In genomic region chr4:126468925-126469324, GRCm38 (mm10) we compare ENCODE assay signal across 8 mouse cellular contexts. TPM values are rescaled to one million over a fixed set of nuclear protein-coding genes. Genes with fewer than 3 reads are reported as not detected.
DNase-seq lines count a peak whose midpoint lies in the region; ATAC-seq and TF ChIP-seq lines count a peak whose summit lies in the region.

No protein-coding gene starts in this region.

- H3K4me2 ChIP-seq in forebrain, embryonic 14.5 days (ENCODE audit: low read length), result peak overlapping the region; percentile 60
- H3K4me2 ChIP-seq in liver, postnatal 0 days (ENCODE audit: low read depth, low read length), result peak overlapping the region; percentile 99

- no peak for ATAC-seq in forebrain, embryonic 14.5 days
- peak; percentile 29 for ATAC-seq in liver, postnatal 0 days
- no peak for ATAC-seq in inflammation-experienced regulatory T-cells, adult 6 months

- H3K9me3 ChIP-seq in heart, embryonic 10.5 days, result no peaks in the 10 kb centered on the region
- H3K9me3 ChIP-seq in E14TG2a.4 (ENCODE audit: low read length), result no peaks in the 10 kb centered on the region
- no peaks in the 10 kb centered on the region for H3K9me3 ChIP-seq in forebrain, embryonic 14.5 days (replicated peaks; ENCODE audit: control insufficient read depth, low read length)
- no peaks in the 10 kb centered on the region for H3K9me3 ChIP-seq in liver, postnatal 0 days (ENCODE audit: low read length)

- H3K4me1 ChIP-seq in heart, embryonic 10.5 days, result peaks cover 44% of the 10 kb centered on the region
- H3K4me1 ChIP-seq in E14TG2a.4 (replicated peaks; ENCODE audit: low read depth, low read length), result peaks cover 31% of the 10 kb centered on the region
- H3K4me1 ChIP-seq in forebrain, embryonic 14.5 days (ENCODE audit: control insufficient read depth, insufficient read depth, low read length), result peaks cover 33% of the 10 kb centered on the region
- H3K4me1 ChIP-seq in liver, postnatal 0 days (ENCODE audit: insufficient read depth), result peaks cover 18% of the 10 kb centered on the region

- peak overlapping the region; percentile 94; the same call in 1 of the 2 replicates for H3K27ac ChIP-seq in heart, embryonic 10.5 days
- H3K27ac ChIP-seq in forebrain, embryonic 14.5 days (ENCODE audit: low read depth, low read length), result peak overlapping the region; percentile 98
- no peak overlapping the region for H3K27ac ChIP-seq in liver, postnatal 0 days (ENCODE audit: low read depth)

- no peak for DNase-seq in heart, embryonic 10.5 days (ENCODE audit: low spot score)
- DNase-seq in heart, postnatal 10 days, result no peak
- no peak for DNase-seq in forebrain, embryonic 14.5 days (ENCODE audit: low spot score)
- no peak for DNase-seq in liver, postnatal 0 days
- no peak for DNase-seq in layer of hippocampus, postnatal 25 days (ENCODE audit: extremely low spot score in 1 of 2, low spot score in 1 of 2)
- DNase-seq in embryo, embryonic 10.5 days (ENCODE audit: low spot score), result no peak

- TF ChIP-seq EP300 in liver, postnatal 0 days (IDR thresholded peaks at IDR 0.05; ENCODE audit: low read depth), result no peak

- peak overlapping the region; percentile 98; the same call in 1 of the 2 replicates for H3K9ac ChIP-seq in forebrain, embryonic 14.5 days (ENCODE audit: low read length)
- 0 out of 2 replicates have a peak overlapping the region, but pooled peaks have one; percentile 18 for H3K9ac ChIP-seq in liver, postnatal 0 days (replicated peaks)

- H3K36me3 ChIP-seq in heart, embryonic 10.5 days, result no peaks in the 10 kb centered on the region
- H3K36me3 ChIP-seq in E14TG2a.4 (ENCODE audit: insufficient read depth, low read length), result no peaks in the 10 kb centered on the region
- no peaks in the 10 kb centered on the region for H3K36me3 ChIP-seq in forebrain, embryonic 14.5 days (ENCODE audit: control insufficient read depth, insufficient read depth, low read length)
- H3K36me3 ChIP-seq in liver, postnatal 0 days (replicated peaks; ENCODE audit: insufficient read depth, low read length), result no peaks in the 10 kb centered on the region

- 5% methylated on average over 8 of the region's 8 CpGs for WGBS in heart, embryonic 10.5 days
- 4% methylated on average over 8 of the region's 8 CpGs for WGBS in forebrain, embryonic 14.5 days
- WGBS in liver, postnatal 0 days (ENCODE audit: insufficient replicate concordance), result 5% methylated on average over 8 of the region's 8 CpGs

- intact Hi-C loops in heart, postnatal 10 days (cut with DNase I), result loop anchor here (2.0 kb wide), 1 partner anchor 40 kb away; the partner anchor contains the start of gene Ago3

- TF ChIP-seq CTCF in E14TG2a.4 (conservative IDR thresholded peaks at IDR 0.05; ENCODE audit: low read length), result no peak
- no peak for TF ChIP-seq CTCF in liver, postnatal 0 days (IDR thresholded peaks at IDR 0.05; ENCODE audit: low read depth)

- H3K27me3 ChIP-seq in heart, embryonic 10.5 days (ENCODE audit: insufficient read depth, poor library complexity, severe bottlenecking), result no peaks in the 10 kb centered on the region
- no peaks in the 10 kb centered on the region for H3K27me3 ChIP-seq in E14TG2a.4 (ENCODE audit: insufficient read depth, low read length)
- no peaks in the 10 kb centered on the region for H3K27me3 ChIP-seq in forebrain, embryonic 14.5 days (replicated peaks; ENCODE audit: control insufficient read depth, insufficient read depth, low read length)
- H3K27me3 ChIP-seq in liver, postnatal 0 days (ENCODE audit: insufficient read depth, low read length), result no peaks in the 10 kb centered on the region

- peak overlapping the region; percentile 95 for H3K4me3 ChIP-seq in heart, embryonic 10.5 days
- peak overlapping the region; percentile 100 for H3K4me3 ChIP-seq in E14TG2a.4 (replicated peaks; ENCODE audit: low read length)
- peak overlapping the region; percentile 93 for H3K4me3 ChIP-seq in forebrain, embryonic 14.5 days (ENCODE audit: low read depth, low read length)
- H3K4me3 ChIP-seq in liver, postnatal 0 days (ENCODE audit: low read depth, low read length), result peak overlapping the region; percentile 87

RNA-seq across cellular contexts. Expression of gene Ago1, which starts 0.5 kb away (rescaled TPM):
- polyA plus RNA-seq in heart, embryonic 10.5 days (2016; fragmentation: Nextera tagmentation; extraction: Ambion mirVana), result 2.4 and 3.4 TPM in 2 replicates
- total RNA-seq in heart, postnatal 10 days (2021), result 10 to 100 TPM; 16.0 to 18.6 TPM
- polyA plus RNA-seq in forebrain, embryonic 14.5 days (2014; fragmentation: Nextera tagmentation; extraction: Ambion mirVana), result 19.0 and 22.1 TPM in 2 replicates
- polyA plus RNA-seq in liver, postnatal 0 days (2015; fragmentation: Nextera tagmentation; extraction: Ambion mirVana), result 0.94 and 0.97 TPM in 2 replicates
- total RNA-seq in layer of hippocampus, postnatal 25 days (2021), result 10 to 100 TPM; 58.5 to 76.4 TPM
- polyA plus RNA-seq in inflammation-experienced regulatory T-cells, adult 6 months (2017; shearing (Covaris generic)), result 10 to 100 TPM in 1 of 3 experiments, 1 to 10 TPM in 2; 5.8 to 10.3 (median 9.2) TPM

RNA-seq across cellular contexts. Expression of gene Ago3, which starts 39.6 kb away (rescaled TPM):
- polyA plus RNA-seq in heart, embryonic 10.5 days (2016; fragmentation: Nextera tagmentation; extraction: Ambion mirVana), result 11.6 and 14.5 TPM in 2 replicates
- 10 to 100 TPM; 13.0 to 14.8 TPM for total RNA-seq in heart, postnatal 10 days (2021)
- polyA plus RNA-seq in forebrain, embryonic 14.5 days (2014; fragmentation: Nextera tagmentation; extraction: Ambion mirVana), result 7.7 and 13.4 TPM in 2 replicates
- 3.8 and 5.2 TPM in 2 replicates for polyA plus RNA-seq in liver, postnatal 0 days (2015; fragmentation: Nextera tagmentation; extraction: Ambion mirVana)
- total RNA-seq in layer of hippocampus, postnatal 25 days (2021), result 10 to 100 TPM; 32.7 to 42.4 TPM
- 10 to 100 TPM; 18.8 to 24.1 (median 19.1) TPM for polyA plus RNA-seq in inflammation-experienced regulatory T-cells, adult 6 months (2017; shearing (Covaris generic))
